Mouse (Mus musculus): ENCODE measurements at regions not wholly inside any gene's neighbourhood (a gene's known extent, or its start where the extent isn't known, plus 50 kb on each side); places are given as distances from the start of the nearest gene placed in this dataset.
A peak's percentile ranks its signal among the peaks of the same experiment; 100 is the strongest.

GRCm38 (mm10) chr3:35027898-35028297 lies 377.7 kb downstream of the Sox2 start:
- DNase-seq (ENCODE audit: low spot score in 2 of 2): no peak

GRCm38 (mm10) chr3:35029924-35030323 lies 379.7 kb downstream of the Sox2 start:
- DNase-seq (ENCODE audit: low spot score in 2 of 2): peak; percentile 3 to 6

DNA sequence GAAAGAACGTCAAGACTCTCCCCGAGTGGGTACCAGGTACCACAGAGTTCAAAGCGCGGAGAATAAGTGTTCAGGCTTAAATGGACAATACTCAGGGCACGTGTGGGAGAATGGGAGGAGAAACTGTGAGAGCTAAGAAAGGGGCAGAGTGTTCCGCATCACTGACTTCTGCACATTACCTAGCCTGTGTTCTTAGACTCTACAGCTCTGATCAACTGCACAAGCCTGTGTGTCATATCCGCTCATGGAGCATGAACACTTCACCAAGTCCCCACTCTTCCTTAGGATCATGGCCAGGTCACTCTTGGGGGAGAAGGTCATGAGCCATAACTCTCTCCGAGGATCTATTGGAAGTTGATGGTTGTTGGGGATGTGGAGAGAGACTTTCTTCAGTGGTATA lies 383.4 kb downstream of the Sox2 start:
- no peak for DNase-seq (ENCODE audit: low spot score in 2 of 2)

- no peak for DNase-seq (ENCODE audit: low spot score in 2 of 2)
Observed at GRCm38 (mm10) chr3:35035234-35035633, 385.0 kb downstream of the Sox2 start.

GRCm38 (mm10) chr3:35043705-35044104 lies 393.5 kb downstream of the Sox2 start:
- DNase-seq (ENCODE audit: low spot score in 2 of 2): no peak

- no peak for DNase-seq (ENCODE audit: low spot score in 2 of 2)
Observed at GRCm38 (mm10) chr3:35059438-35059837, 409.2 kb downstream of the Sox2 start.

- DNase-seq (ENCODE audit: low spot score in 2 of 2): no peak
Observed at GRCm38 (mm10) chr3:35060042-35060441, 409.8 kb downstream of the Sox2 start.

GRCm38 (mm10) chr3:35066824-35067223 lies 416.6 kb downstream of the Sox2 start:
- DNase-seq (ENCODE audit: low spot score in 2 of 2): peak in 1 of 2 experiments; percentile 54

DNA sequence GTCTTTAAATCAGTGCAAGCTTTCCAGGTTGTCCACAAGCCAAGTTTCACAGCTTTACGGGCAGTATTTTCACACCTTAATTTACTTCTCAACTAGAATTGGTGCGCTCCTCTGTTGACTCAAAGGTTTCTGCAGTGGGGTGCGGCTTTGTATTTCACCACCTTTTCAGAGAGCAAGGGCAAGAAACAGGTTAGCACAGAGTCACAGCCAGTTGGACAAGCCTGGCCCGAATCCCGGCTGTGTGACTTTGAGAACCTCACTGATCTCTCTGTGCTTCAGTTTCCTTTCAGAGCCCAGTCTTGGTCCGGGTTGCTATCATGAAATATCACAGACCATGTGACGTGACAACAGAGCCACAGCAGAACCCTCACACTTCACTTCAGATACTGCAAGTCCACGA lies 418.4 kb downstream of the Sox2 start:
- DNase-seq (ENCODE audit: low spot score in 2 of 2): no peak

- no peak for DNase-seq (ENCODE audit: low spot score in 2 of 2)
Observed at GRCm38 (mm10) chr3:35071046-35071445, 420.8 kb downstream of the Sox2 start.

DNA sequence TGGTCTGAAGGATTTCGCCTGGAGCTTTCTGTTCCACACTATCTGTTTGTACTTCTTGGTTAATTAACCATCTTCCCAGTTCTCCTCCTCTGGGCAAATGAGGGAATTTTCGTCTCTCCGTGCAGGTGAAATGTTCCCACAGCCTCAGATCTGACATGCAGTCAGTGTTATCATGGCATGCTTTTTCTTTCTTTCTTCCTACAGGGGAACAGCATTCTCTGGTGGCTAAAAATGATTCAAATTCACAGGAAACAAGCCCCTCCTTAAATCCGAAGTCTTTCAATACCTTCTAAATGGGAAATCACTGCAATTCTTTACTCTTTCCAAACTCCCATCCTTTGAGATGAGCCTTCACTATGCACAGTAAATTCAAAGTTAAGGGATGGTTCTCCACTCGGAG lies 429.7 kb downstream of the Sox2 start:
- no peak for DNase-seq (ENCODE audit: low spot score in 2 of 2)

DNA sequence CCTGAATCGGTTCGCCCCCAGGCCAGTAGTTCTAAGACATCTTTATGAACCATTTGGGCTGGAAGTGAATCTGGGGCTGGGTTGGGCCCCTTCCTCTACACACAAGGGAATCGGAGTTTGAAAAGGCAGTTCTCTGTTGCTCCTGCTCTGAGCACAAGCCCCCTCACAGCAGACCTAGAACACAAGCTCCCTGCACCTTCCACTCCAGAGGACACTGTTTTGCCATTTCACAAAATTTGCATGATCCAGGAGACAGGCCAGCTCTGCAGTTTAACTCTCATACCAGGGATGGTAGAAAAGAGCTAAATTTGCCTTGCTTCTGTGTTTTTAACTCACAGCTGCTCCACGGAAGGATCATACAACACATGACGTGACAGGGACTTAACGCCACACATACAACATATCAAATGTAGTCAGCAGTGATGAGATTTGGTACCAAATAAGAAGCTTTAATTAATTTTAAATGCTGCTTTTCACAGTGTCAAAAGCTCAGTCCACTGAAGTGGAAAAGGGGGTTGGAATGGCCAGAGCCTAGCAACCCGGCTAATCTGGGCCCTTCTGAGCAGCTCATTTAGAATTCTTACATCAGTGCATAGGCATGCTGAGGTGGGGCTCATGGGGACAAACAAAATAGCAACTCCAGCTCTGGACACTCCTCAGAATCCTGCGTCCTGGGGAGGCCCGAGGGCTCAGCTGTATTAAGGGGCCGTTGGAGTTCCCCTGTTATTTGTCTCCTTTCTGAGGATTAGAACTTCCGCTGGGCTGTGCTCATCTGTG lies 434.1 kb downstream of the Sox2 start:
- no peak for DNase-seq (ENCODE audit: low spot score in 2 of 2)

- DNase-seq (ENCODE audit: low spot score in 2 of 2): peak in 1 of 2 experiments; percentile 51
Observed at GRCm38 (mm10) chr3:35088241-35089080, 438.3 kb downstream of the Sox2 start.

DNA sequence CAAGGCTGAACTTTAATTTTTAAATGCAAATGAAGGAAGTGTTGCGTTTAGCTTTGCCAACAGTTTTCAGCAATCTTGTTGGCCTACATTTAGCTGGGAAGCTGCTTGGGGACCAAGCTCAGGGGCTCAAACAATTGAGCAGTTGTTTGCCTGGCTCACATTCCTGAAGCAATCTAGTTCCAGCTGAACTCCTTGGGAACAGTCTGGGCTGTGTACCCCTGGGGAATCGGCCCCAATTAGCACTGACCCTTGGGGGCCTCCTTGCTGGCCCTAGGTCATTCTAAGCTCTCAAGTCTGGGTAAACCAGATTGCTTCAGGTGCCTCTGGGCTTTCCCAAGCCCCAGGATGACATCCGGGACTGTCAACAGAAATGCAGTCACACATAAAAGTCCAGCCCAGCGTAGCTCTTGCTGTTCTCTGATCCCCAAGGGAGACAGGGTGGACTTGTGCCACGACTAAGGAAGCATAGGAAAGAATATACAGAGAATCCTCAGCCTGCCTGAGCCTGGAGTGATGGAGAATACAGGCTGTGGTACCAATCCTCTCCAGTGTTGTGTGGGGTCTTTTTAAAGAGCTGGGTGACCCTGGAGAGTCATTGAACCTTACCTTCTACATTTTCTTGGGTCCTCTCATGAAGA lies 440.4 kb downstream of the Sox2 start:
- no peak for DNase-seq (ENCODE audit: low spot score in 2 of 2)

DNA sequence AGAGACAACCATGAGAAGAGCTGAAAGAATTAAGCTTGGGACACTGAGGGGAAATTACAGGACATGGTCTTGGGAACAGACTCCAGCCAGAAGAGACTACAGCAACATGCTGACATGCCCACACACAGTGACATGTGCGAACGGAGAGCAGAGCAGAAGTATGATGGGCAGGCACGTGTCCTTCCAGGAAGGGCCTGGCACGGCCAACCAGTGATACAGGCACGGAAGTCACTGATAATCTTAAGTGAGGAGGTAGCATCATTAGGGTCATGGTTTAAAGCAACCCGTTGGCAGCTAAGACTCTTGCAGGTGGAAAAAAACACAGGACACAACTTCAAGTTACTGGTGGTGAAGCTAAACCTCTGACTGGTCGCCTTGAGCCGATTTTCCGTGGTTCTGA lies 442.8 kb downstream of the Sox2 start:
- no peak for DNase-seq (ENCODE audit: low spot score in 2 of 2)

DNA sequence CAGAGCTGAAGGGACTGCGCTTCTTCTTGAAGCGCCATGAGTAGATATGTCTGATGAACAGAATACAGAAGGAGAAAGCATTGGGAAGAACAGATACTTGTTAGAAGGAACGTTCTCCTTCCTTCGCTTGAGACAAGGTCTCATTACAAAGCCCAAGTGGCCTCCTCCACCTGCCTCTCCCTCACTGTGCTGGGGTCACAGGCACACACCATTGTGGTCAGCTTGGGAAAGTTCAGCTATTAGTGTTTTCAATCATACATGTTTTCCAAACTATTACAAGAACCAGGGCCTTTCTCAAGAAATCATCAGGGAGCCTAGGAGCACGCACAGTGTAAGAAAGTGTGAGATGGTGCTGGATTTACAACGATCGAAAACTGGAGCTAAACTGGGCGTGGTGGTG lies 445.0 kb downstream of the Sox2 start:
- no peak for DNase-seq (ENCODE audit: low spot score in 2 of 2)

DNA sequence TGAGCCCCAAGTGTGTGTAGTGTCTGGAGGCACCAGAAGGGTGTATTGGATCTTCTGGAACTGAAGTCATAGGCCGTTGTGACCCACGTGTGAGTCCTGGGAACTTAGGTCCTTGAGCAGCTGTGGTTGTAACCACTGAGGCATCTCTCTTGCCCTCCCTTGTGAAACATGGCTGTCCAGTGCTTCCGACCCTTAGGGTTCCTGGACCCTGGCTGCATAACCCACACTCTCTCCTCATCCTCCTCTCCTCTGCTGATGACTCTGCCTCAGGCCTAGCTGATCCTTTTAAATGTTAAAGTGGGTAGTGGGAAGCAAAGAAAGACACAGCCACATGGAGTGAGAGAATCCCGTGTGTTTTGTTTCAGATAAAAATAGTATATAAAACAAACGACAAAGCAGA lies 446.2 kb downstream of the Sox2 start:
- no peak for DNase-seq (ENCODE audit: low spot score in 2 of 2)

- no peak for DNase-seq (ENCODE audit: low spot score in 2 of 2)
Observed at GRCm38 (mm10) chr3:35097766-35098165, 447.6 kb downstream of the Sox2 start.

DNA sequence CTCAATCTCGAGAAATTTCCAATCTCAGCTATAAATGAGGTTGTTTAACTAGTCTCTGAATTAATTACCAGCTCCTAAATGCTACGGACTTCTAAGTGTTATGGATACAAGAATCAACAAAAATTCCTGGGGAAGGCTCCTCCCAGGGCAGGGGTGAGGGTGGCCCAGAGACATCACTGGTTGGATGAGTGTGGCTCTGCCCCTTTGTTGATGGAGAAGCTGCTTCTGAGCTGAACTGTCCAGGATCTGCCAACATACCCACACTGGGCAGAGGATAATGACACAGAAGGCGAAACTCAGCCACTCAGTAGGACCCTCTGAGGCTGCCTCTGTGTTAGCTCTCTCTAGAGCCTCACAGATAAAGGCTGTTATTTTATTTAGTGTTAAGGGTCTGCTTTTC lies 449.0 kb downstream of the Sox2 start:
- DNase-seq (ENCODE audit: low spot score in 2 of 2): no peak

- no peak for DNase-seq (ENCODE audit: low spot score in 2 of 2)
Observed at GRCm38 (mm10) chr3:35099876-35100420, 449.7 kb downstream of the Sox2 start.

DNA sequence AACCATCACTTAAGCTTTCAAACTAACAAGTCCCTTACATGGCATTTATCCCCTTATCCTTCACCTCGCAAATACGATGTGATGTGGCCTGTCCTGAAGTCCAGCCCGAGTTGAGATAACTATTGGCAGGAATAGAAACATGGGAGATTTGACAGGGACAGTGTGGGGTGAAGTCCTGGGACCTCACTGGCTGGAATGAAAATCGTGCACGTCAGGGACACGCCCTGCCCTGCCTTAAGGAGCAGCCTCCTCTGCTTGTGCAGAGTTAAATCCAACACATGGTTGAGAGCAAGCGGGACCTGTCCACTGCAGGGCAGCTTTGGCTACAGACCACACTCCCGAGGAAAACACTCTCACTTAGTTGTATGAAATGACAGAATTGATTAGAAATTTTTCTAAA lies 451.1 kb downstream of the Sox2 start:
- DNase-seq (ENCODE audit: low spot score in 2 of 2): no peak

GRCm38 (mm10) chr3:35101951-35102350 lies 451.7 kb downstream of the Sox2 start:
- no peak for DNase-seq (ENCODE audit: low spot score in 2 of 2)
